Mouse (Mus musculus) heart, embryonic 12.5 days (tissue): ENCODE data around the gene Ski. TPM values are rescaled to one million over a fixed set of nuclear protein-coding genes. Genes with fewer than 3 reads are reported as not detected.

Source experiments
- ATAC-seq: fragments of 200-750 bp; cut with Nextera tagmentation; 2 replicates; pipeline ENCODE4 v1.8.0; 2017; ENCODE audit warnings: moderate TSS enrichment, moderate library complexity; ENCODE audit not compliant: insufficient number of reproducible peaks, low FRiP score
- H3K27ac ChIP-seq: fragments of 300-500 bp; sonication (generic); 2 replicates; pipeline ENCODE4 v1.5.1; 2016; ENCODE audit warnings: mild to moderate bottlenecking, moderate library complexity; ENCODE audit not compliant: poor library complexity, severe bottlenecking
- H3K27me3 ChIP-seq: fragments of 300-500 bp; sonication (generic); replicated peaks from 2 replicates; pipeline ENCODE4 v1.6.1; 2016; ENCODE audit warnings: mild to moderate bottlenecking, moderate library complexity
- H3K36me3 ChIP-seq: fragments of 300-500 bp; sonication (generic); 2 replicates; pipeline ENCODE4 v1.6.1; 2016; ENCODE audit warnings: mild to moderate bottlenecking, moderate library complexity
- H3K4me1 ChIP-seq: fragments of 300-500 bp; sonication (generic); replicated peaks from 2 replicates; pipeline ENCODE4 v1.6.1; 2016; ENCODE audit warnings: mild to moderate bottlenecking
- H3K4me2 ChIP-seq: fragments of 300-500 bp; sonication (generic); 2 replicates; pipeline ENCODE4 v1.6.1; 2016; ENCODE audit warnings: mild to moderate bottlenecking, moderate library complexity
- H3K4me3 ChIP-seq: fragments of 300-500 bp; sonication (generic); 2 replicates; pipeline ENCODE4 v1.5.1; 2016; ENCODE audit warnings: mild to moderate bottlenecking
- H3K9ac ChIP-seq: fragments of 300-500 bp; sonication (generic); 2 replicates; pipeline ENCODE4 v1.6.1; 2016; ENCODE audit warnings: mild to moderate bottlenecking, moderate library complexity
- H3K9me3 ChIP-seq: fragments of 300-500 bp; sonication (generic); replicated peaks from 2 replicates; pipeline ENCODE4 v1.6.1; 2016; ENCODE audit warnings: mild to moderate bottlenecking, moderate library complexity
- WGBS: fragments of 180-500 bp; shearing (Covaris S2); methylation state at CpG from one replicate; pipeline ENCODE4 v1.1.7; 2016; 5-methylcytosine and 5-hydroxymethylcytosine counted together
- polyA plus RNA-seq: library from polyadenylated mRNA; unstranded; fragments of >200 nt; fragmentation: Nextera tagmentation; extraction: Ambion mirVana; gene quantifications from 2 replicates; pipeline ENCODE4 v1.2.1, GENCODE M21; 2016

Gene Ski
- polyA plus RNA-seq, 1 experiment from 2014 or later: 11.9 TPM

DNA sequence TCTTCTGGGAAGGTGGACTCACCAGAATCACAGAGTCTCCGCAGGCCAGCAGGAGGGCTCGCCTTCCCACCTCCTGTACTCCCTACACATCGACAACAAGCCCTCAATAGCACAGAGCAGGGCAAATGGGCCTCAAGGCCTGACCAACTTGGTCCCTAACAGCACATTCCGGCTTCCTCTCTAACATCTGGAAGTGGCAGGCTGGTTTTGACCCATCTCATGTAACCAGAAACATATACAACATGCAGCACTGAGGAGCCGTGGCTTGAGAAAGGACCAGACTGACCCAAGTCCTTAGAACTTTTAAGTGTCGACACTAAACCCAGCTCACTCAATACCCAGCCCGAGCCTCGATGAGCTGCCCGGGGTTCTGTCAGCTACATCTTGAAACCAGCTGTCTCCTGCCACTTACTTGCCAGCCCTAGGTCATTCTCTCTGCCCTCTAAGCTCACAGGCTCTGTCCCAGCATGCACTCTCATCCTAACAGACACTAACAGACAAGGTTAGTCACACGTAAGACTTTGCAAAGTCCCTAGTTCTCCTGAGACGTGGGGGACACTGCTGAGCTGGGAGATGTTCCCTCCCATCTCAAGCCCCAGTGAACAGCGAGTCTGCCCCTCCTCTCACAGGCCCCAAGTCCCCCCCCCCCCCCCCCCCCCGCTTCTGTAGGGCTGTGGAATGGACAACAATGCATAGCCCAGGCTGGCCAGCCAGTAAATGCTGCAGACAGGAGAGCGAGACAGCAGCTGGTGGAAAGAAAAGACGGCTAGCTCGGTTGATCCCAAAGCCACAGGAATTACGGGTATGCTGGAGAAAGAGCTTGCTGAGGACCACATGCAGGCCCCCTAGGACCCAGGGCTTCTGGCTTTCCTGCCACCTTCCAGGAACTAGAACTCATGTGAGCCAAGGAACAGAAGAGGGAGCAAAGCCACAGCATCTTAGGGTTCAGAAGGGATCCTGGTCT, 48.3 kb downstream of the Ski start:
- H3K9ac ChIP-seq: peak overlapping the region; percentile 62

DNA sequence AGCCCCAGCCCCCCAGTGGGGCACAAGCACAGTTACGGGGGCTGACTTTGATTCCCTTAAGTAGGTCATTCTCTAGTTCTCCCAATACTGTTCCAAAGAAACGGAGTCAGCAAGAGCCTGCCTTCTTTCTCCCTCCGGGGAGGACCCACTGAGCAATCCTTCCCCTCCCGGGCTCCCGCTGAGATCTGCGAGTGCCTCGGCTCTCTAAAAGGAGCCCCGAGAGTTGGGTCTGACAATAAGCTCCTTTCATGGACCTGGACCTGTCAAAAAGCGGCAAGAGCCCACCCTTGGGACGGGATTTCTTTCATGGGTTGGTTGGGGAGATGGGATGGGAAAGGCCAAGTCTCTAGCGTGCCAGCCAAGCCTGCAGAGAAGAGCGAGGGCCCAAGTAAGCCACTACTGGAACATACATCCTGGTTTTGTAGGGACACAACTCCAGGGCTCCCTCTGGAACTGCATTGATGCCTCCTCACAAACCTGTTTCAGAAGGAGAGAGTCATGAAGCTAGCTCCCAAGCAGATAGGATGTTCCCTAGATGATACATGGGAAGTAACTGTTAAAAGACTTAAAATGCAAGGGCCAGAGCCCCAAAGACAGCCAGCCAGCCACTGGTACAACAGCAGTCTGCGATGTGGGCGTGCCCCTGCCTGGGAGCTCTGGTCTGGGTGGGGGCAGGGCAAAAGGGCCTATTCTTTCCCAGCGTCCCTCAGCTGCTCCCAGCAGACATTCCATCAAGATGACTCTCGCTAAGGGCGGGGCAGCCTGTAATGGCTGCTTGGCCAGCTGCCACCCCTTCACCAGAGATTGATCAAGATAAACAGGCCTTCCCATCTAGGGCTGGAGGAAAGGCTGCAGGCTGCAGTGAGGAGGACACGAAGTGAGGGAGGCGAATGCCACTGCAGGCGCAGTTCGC, 49.2 kb downstream of the Ski start:
- peak overlapping the region; percentile 60 for H3K4me2 ChIP-seq
- peaks cover 4% of the 10 kb centered on the region; the same call in 1 of the 2 replicates for H3K36me3 ChIP-seq
- whole genome bisulfite sequencing: 13% methylated on average over 21 of the region's 21 CpGs
- ATAC-seq: peak; percentile 80
- H3K27ac ChIP-seq: peak overlapping the region; percentile 98
- H3K4me3 ChIP-seq: peak overlapping the region; percentile 8
- H3K4me1 ChIP-seq: peaks cover 92% of the 10 kb centered on the region
- H3K27me3 ChIP-seq: no peaks in the 10 kb centered on the region
- H3K9me3 ChIP-seq: no peaks in the 10 kb centered on the region; the same call in 1 of the 2 replicates
- peak overlapping the region; percentile 65 for H3K9ac ChIP-seq

More for the DNA sequence above, 48.3 kb downstream of the Ski start:
- Histone ChIP-seq H3K4me2 (peak overlapping the region; percentile 60), H3K4me1 (peaks cover 95% of the 10 kb centered on the region), H3K4me3 (no peak overlapping the region), H3K9me3 (no peaks in the 10 kb centered on the region; the same call in 1 of the 2 replicates), H3K36me3 (peaks cover 4% of the 10 kb centered on the region; the same call in 1 of the 2 replicates), H3K27me3 (no peaks in the 10 kb centered on the region), H3K27ac (peak overlapping the region; percentile 98)
- 20% methylated on average over 16 of the region's 17 CpGs for WGBS
- no peak for ATAC-seq

DNA sequence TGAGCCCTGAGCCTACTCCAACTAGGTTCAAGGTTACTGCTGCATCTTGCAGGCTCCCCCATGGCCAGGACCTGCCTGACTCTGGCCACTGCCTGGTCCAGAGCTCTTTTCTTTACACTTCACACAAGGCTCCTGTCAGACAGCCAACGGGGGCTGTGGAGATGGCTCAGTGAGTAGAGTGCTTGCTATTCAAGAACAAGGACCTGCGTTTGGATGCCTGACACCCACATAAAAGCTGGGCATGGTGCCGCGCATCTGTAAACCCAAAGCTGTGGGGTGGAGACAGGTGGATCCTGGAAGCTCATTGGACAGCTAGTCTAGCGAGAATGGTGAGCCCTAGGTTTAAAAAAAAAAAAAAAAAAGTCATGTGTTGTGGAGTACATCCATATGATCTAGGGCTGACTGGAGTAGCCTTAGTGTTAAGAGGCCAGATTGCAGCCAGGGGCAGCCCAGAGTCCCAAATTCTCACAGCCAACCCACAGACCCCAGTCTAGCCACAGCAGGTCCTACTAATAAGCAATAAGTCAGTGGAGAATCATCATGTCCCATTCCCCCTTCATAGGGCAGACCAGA, 50.3 kb downstream of the Ski start:
- Histone ChIP-seq H3K4me2 (peak overlapping the region; percentile 60), H3K27ac (peak overlapping the region; percentile 98; the same call in 1 of the 2 replicates), H3K9ac (peak overlapping the region; percentile 65), H3K4me1 (peaks cover 90% of the 10 kb centered on the region), H3K9me3 (no peaks in the 10 kb centered on the region; the same call in 1 of the 2 replicates), H3K4me3 (no peak overlapping the region), H3K27me3 (no peaks in the 10 kb centered on the region), H3K36me3 (peaks cover 4% of the 10 kb centered on the region; the same call in 1 of the 2 replicates)
- 76% methylated on average over 5 of the region's 5 CpGs for WGBS
- no peak for ATAC-seq

DNA sequence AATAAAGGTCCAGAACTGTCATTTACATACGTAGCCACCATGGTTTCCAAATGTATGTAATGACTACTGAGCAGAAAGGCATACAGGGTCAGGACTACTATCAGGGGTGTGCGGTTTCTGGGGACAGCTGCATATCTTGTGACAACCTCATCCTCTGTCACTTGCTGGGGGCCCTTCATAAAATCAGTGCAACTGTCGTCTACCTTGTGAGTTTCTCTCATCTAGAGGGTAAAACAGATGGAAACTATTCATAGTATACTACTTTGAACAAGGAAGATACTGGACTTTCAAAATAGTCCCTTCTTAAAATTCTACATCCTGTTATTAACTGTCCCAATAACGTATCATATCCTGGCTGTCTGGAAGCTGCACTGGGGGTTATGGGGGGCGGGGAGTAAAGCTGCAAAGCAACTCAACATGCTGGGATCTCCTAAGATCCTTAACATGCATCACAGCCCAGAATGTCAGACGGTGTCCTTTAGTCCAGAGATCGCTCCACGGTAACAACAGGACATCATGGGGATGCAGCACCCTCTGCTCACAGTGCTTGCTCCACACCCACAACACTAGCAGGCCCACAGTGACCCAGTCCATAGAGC, 51.7 kb downstream of the Ski start:
- Histone ChIP-seq H3K9me3 (no peaks in the 10 kb centered on the region; the same call in 1 of the 2 replicates), H3K9ac (peak overlapping the region; percentile 48; the same call in 1 of the 2 replicates), H3K27me3 (no peaks in the 10 kb centered on the region), H3K4me2 (0 out of 2 replicates have a peak overlapping the region, but pooled peaks have one; percentile 6), H3K36me3 (peaks cover 3% of the 10 kb centered on the region; the same call in 1 of the 2 replicates), H3K4me3 (no peak overlapping the region), H3K27ac (peak overlapping the region; percentile 19; the same call in 1 of the 2 replicates), H3K4me1 (peaks cover 90% of the 10 kb centered on the region)
- no peak for ATAC-seq
- 63% methylated on average over 8 of the region's 8 CpGs for WGBS

DNA sequence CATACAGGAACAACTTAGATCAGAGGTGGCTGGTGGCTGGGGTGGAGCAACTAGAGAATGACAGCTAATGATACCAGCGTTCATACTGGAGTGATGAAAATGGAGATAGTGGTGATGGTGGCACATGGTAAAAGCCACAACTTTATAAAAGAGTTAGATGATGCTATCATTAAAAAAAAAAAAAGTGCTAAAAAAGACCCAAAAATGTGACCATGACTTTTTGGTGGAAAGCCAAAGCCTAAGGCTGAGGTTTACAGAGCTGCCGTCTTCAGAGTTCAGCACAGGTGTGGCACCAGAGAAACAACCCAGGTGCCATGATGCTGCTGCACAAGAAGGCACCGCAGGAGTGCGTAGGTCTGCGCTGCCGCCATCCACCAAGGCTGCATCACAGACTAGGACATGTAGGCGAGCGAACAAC, 53.5 kb downstream of the Ski start:
- no peak for ATAC-seq
- Histone ChIP-seq H3K4me3 (no peak overlapping the region), H3K27ac (no peak overlapping the region), H3K9me3 (no peaks in the 10 kb centered on the region), H3K27me3 (no peaks in the 10 kb centered on the region), H3K9ac (no peak overlapping the region), H3K4me1 (peaks cover 89% of the 10 kb centered on the region), H3K36me3 (no peaks in the 10 kb centered on the region), H3K4me2 (no peak overlapping the region)
- 92% methylated on average over 8 of the region's 8 CpGs for WGBS

DNA sequence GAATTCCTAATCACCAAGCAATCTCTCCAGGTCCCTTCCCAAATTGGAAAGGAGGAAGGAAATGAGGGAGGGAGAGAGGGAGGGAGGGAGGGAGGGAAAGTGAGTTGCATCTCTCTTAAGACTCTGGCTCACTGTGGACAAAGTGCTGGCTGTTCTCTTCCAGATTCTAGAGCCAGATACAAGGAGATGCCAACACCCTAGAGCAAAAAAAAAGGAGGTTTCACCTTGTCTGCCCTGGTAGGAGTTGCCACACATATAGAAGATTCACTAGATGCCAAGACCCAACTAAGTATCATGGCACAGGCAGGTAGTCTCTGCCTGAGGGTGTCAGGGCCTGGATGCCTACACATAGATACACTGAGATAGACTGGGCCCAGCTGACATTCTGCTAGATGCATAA, 56.5 kb downstream of the Ski start:
- Histone ChIP-seq H3K9ac (no peak overlapping the region), H3K27me3 (no peaks in the 10 kb centered on the region), H3K36me3 (no peaks in the 10 kb centered on the region), H3K27ac (0 out of 2 replicates have a peak overlapping the region, but pooled peaks have one; percentile 11), H3K9me3 (no peaks in the 10 kb centered on the region), H3K4me1 (peaks cover 89% of the 10 kb centered on the region), H3K4me2 (no peak overlapping the region), H3K4me3 (no peak overlapping the region)
- no peak for ATAC-seq

DNA sequence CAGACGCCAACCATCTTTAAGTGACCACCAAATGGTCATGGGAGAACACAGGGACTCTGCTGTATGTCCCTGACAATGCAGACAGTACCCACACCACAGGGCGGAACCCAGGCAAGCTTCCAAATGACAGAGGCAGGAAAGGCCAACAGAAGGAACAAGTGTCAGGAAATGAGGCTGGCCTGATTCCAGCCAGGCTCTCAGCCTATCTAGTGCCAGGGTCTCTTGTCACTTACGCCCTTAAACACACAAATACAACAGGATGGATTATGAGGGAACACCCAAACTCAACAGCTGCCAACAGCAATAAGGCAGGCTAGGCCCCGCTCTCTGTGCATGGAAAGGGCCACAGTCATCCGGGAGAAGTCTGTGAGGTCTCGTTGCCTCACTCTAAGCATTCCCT, 57.8 kb downstream of the Ski start:
- Histone ChIP-seq H3K4me3 (no peak overlapping the region), H3K36me3 (peaks cover 8% of the 10 kb centered on the region), H3K27ac (peak overlapping the region; percentile 62), H3K9me3 (no peaks in the 10 kb centered on the region), H3K4me1 (peaks cover 88% of the 10 kb centered on the region), H3K27me3 (no peaks in the 10 kb centered on the region), H3K9ac (no peak overlapping the region), H3K4me2 (no peak overlapping the region)
- 36% methylated on average over 6 of the region's 6 CpGs for WGBS
- ATAC-seq: peak; percentile 80

DNA sequence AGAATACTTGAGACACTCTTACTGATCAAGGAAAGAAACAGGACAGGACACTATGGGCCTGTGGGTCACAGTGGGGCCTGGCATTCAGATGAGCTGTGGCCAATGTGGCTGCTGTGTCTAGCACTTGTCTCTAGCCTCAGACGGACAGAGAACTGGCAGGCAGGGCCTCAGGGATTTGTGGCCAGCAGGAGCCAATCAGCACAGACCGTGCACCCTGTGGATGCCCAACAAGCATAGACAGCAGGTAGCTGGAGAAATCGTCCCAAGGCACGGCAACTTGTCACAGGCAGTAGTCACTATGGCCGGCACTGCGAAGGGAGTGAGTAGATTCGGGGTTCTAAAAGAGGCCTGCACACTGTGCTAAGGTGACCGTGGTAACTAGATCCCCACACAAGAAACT, 58.7 kb downstream of the Ski start:
- WGBS: 63% methylated on average over 8 of the region's 8 CpGs
- H3K4me2 ChIP-seq: no peak overlapping the region

DNA sequence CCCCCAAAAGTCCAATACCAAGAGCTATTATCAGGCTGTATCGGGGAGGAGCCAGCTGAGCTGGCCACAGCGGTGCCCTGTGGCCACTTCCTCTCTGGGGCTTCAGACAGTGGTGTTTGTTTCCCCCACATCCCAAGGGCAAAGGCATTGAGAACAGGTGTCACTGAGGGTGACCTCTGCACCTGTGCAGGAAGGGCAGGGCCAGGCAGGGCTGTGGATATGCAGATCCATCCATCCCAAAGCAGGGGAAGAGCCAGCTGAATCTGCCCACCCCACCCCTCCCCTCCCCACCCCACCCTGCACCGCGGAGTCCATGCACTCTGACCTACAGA, 59.1 kb downstream of the Ski start:
- Histone ChIP-seq H3K9me3 (no peaks in the 10 kb centered on the region), H3K27ac (peak overlapping the region; percentile 62; the same call in 1 of the 2 replicates), H3K4me3 (no peak overlapping the region), H3K27me3 (no peaks in the 10 kb centered on the region), H3K9ac (0 out of 2 replicates have a peak overlapping the region, but pooled peaks have one; percentile 4), H3K4me1 (peaks cover 91% of the 10 kb centered on the region), H3K36me3 (peaks cover 21% of the 10 kb centered on the region), H3K4me2 (no peak overlapping the region)
- WGBS: 40% methylated on average over 4 of the region's 4 CpGs
- ATAC-seq: no peak

More for the DNA sequence above, 58.7 kb downstream of the Ski start:
- H3K9me3 ChIP-seq: no peaks in the 10 kb centered on the region
- no peaks in the 10 kb centered on the region for H3K27me3 ChIP-seq
- H3K4me3 ChIP-seq: no peak overlapping the region
- H3K9ac ChIP-seq: peak overlapping the region; percentile 13; the same call in 1 of the 2 replicates
- H3K27ac ChIP-seq: peak overlapping the region; percentile 62
- no peak for ATAC-seq
- H3K36me3 ChIP-seq: peaks cover 17% of the 10 kb centered on the region
- peaks cover 89% of the 10 kb centered on the region for H3K4me1 ChIP-seq
